Mouse (Mus musculus) liver, embryonic 14.5 days (tissue): Measurements from ENCODE around the gene Sugp2.

Experiments
- CTCF ChIP-seq: IDR thresholded peaks from 2 replicates; pipeline ENCODE4 v1.5.1; 2016; ENCODE audit warnings: antibody characterized with exemption, low read depth, control low read depth
- EP300 ChIP-seq: IDR thresholded peaks from 2 replicates; pipeline ENCODE4 v1.6.1; 2016; ENCODE audit warnings: antibody characterized with exemption, low read depth

DNA sequence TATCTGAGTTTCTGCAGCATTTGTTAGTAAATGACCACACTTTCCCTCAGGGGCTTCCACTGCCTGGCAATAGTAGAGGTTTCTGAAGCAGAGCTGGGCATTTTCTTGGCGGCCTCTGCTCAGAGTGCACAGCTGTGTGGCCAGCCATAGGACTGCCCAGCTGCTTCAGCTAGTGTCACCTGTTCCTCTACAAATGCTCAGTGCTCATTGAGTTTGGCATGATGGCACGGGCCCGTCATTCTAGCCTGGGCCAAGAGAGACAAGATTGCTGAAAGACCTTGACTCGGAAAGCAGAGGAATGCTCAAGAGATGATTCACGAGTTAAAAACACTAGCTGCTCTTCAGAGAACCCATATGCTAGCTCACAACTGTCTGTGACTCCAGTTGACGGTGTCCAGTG is 12.6 kb downstream of the Sugp2 start:
- TF ChIP-seq CTCF (no peak), EP300 (no peak)
